Mouse (Mus musculus): Measurements from ENCODE around the gene Gm13420.
"Not testable (repeated sequence)": the region's sequence is repeated elsewhere in the genome, so short reads cannot be mapped to it uniquely, and the experiment has no call there.

The Gm13420 gene

GRCm38 (mm10) chr2:29751497-29751896, at the start of gene Gm13420:
TSS of gene Gm13420 (minus strand) at chr2:29751685.
- in situ Hi-C loops (cut with MboI; ENCODE audit: low sequenced_read_pairs), result no loop called here

GRCm38 (mm10) chr2:29792772-29793487, 41.4 kb upstream of the Gm13420 start:
- in situ Hi-C loops (cut with MboI; ENCODE audit: low sequenced_read_pairs), result no loop called here

- in situ Hi-C loops (cut with MboI; ENCODE audit: low sequenced_read_pairs), result no loop called here
These were observed 36.6 kb upstream of the Gm13420 start, which contains the start of gene Trub2 for GRCm38 (mm10) chr2:29787937-29788681. TSS of gene Trub2 (minus strand) at chr2:29788502.

GRCm38 (mm10) chr2:29787104-29787917, 35.8 kb upstream of the Gm13420 start, which contains the start of gene Coq4:
TSS of gene Coq4 (plus strand) at chr2:29787493.
- in situ Hi-C loops (cut with MboI; ENCODE audit: low sequenced_read_pairs), result no loop called here

GRCm38 (mm10) chr2:29784290-29784689, 32.8 kb upstream of the Gm13420 start:
- in situ Hi-C loops (cut with MboI; ENCODE audit: low sequenced_read_pairs), result no loop called here

- in situ Hi-C loops (cut with MboI; ENCODE audit: low sequenced_read_pairs), result not testable (repeated sequence)
These were observed 29.8 kb upstream of the Gm13420 start for GRCm38 (mm10) chr2:29781256-29781655.

GRCm38 (mm10) chr2:29773323-29773722, 21.8 kb upstream of the Gm13420 start:
- in situ Hi-C loops (cut with MboI; ENCODE audit: low sequenced_read_pairs), result no loop called here

- in situ Hi-C loops (cut with MboI; ENCODE audit: low sequenced_read_pairs), result no loop called here
These were observed 20.4 kb upstream of the Gm13420 start for GRCm38 (mm10) chr2:29771611-29772461.

- in situ Hi-C loops (cut with MboI; ENCODE audit: low sequenced_read_pairs), result no loop called here
These were observed 18.7 kb upstream of the Gm13420 start for GRCm38 (mm10) chr2:29770162-29770561.

GRCm38 (mm10) chr2:29768901-29769300, 17.4 kb upstream of the Gm13420 start:
- in situ Hi-C loops (cut with MboI; ENCODE audit: low sequenced_read_pairs), result no loop called here

- in situ Hi-C loops (cut with MboI; ENCODE audit: low sequenced_read_pairs), result no loop called here
These were observed 16.7 kb upstream of the Gm13420 start for GRCm38 (mm10) chr2:29767976-29768709.

GRCm38 (mm10) chr2:29764831-29765230, 13.3 kb upstream of the Gm13420 start:
- in situ Hi-C loops (cut with MboI; ENCODE audit: low sequenced_read_pairs), result no loop called here

GRCm38 (mm10) chr2:29755693-29756092, 4.2 kb upstream of the Gm13420 start:
- in situ Hi-C loops (cut with MboI; ENCODE audit: low sequenced_read_pairs), result no loop called here

- in situ Hi-C loops (cut with MboI; ENCODE audit: low sequenced_read_pairs), result no loop called here
These were observed 912 bp upstream of the Gm13420 start for GRCm38 (mm10) chr2:29752397-29752796.

GRCm38 (mm10) chr2:29748499-29748898, 3.0 kb downstream of the Gm13420 start:
- in situ Hi-C loops (cut with MboI; ENCODE audit: low sequenced_read_pairs), result no loop called here

- in situ Hi-C loops (cut with MboI; ENCODE audit: low sequenced_read_pairs), result no loop called here
These were observed 3.6 kb downstream of the Gm13420 start for GRCm38 (mm10) chr2:29747852-29748251.

- in situ Hi-C loops (cut with MboI; ENCODE audit: low sequenced_read_pairs), result no loop called here
These were observed 4.2 kb downstream of the Gm13420 start for GRCm38 (mm10) chr2:29747188-29747782.

- in situ Hi-C loops (cut with MboI; ENCODE audit: low sequenced_read_pairs), result no loop called here
These were observed 7.2 kb downstream of the Gm13420 start for GRCm38 (mm10) chr2:29744256-29744655.

GRCm38 (mm10) chr2:29741207-29741606, 10.3 kb downstream of the Gm13420 start:
- in situ Hi-C loops (cut with MboI; ENCODE audit: low sequenced_read_pairs), result no loop called here

Data from CH12F3 (cell line).